In the genomic region with DNA sequence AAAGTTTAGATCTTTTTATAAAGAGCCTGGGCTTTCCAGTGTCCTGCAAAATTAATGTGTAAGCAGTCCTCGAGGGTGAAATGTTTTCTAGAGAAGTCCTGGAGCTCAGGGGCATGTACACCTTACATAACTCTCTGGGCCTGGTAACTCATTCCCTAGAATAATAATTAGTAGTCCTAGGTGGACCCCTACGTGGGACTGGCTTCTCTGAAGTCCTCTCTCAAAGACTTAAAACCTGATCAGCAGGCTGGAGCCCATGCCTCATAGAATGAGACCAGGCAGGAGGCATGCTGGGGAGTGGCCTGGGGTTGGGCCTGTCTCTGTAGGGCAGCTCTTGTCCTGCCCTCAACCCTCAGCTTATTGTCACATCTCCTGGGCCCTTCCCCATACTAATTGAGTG, we compare ENCODE assay signal across 28 mouse cellular contexts.
DNase-seq lines count a peak whose midpoint lies in the region; ATAC-seq lines count a peak whose summit lies in the region.
"Had no signal": no experiment of that assay in that cellular context is flagged by ENCODE, and none has a peak within 500 bp of the region (broad histone marks: within the 10 kb centered on the region; RNA-seq: fewer than 3 reads in every experiment).

No protein-coding gene starts in this region.

- peak overlapping the region; percentile 42; the same call in 1 of the 2 replicates for H3K27ac ChIP-seq in kidney, embryonic 15.5 days
- H3K27ac ChIP-seq in neural tube, embryonic 15.5 days (replicated peaks): no peak overlapping the region
- H3K27ac ChIP-seq: embryonic facial prominence, embryonic 12.5 days; forebrain, embryonic 10.5 days; forebrain, embryonic 15.5 days; heart, adult 2 months; heart, embryonic 15.5 days; midbrain, embryonic 10.5 days; midbrain, embryonic 15.5 days had no signal

- H3K4me3 ChIP-seq in kidney, embryonic 15.5 days (replicated peaks): no peak overlapping the region
- H3K4me3 ChIP-seq in neural tube, embryonic 15.5 days (replicated peaks): no peak overlapping the region
- H3K4me3 ChIP-seq: embryonic facial prominence, embryonic 12.5 days; forebrain, embryonic 10.5 days; forebrain, embryonic 15.5 days; heart, adult 2 months; heart, embryonic 15.5 days; liver, embryonic 12.5 days; midbrain, embryonic 10.5 days; midbrain, embryonic 15.5 days had no signal

- peak; percentile 68 for DNase-seq in heart, adult 11 months
- no peak for DNase-seq in heart, adult 9 months (ENCODE audit: low spot score in 2 of 2)
- DNase-seq in kidney, postnatal 36 days: peak; percentile 35 to 83
- no peak for DNase-seq in cerebellum, adult 8-10 months
- DNase-seq: adrenal gland, adult 8-10 months; cerebellum, adult 9-10 months; embryo, embryonic 11 days; gastrocnemius, postnatal 25 days; heart, adult 2 months; left cerebral cortex, postnatal 4 days; liver, postnatal 0 days; right cerebral cortex, postnatal 4 days; thymus, adult 18-20 months; thymus, postnatal 25 days had no signal

- no peak overlapping the region for H3K4me2 ChIP-seq in kidney, embryonic 15.5 days
- no peak overlapping the region for H3K4me2 ChIP-seq in neural tube, embryonic 15.5 days
- H3K4me2 ChIP-seq: embryonic facial prominence, embryonic 12.5 days; forebrain, embryonic 15.5 days; heart, embryonic 15.5 days; liver, embryonic 12.5 days; midbrain, embryonic 15.5 days had no signal

- 61% methylated on average over 2 of the region's 2 CpGs for WGBS in kidney, embryonic 15.5 days
- WGBS in neural tube, embryonic 15.5 days: 73% methylated on average over 2 of the region's 2 CpGs

- H3K9me3 ChIP-seq in kidney, embryonic 15.5 days (replicated peaks): no peaks in the 10 kb centered on the region
- no peaks in the 10 kb centered on the region for H3K9me3 ChIP-seq in neural tube, embryonic 15.5 days (replicated peaks)
- H3K9me3 ChIP-seq: embryonic facial prominence, embryonic 12.5 days; forebrain, embryonic 10.5 days; forebrain, embryonic 15.5 days; heart, embryonic 15.5 days; liver, embryonic 12.5 days; midbrain, embryonic 10.5 days; midbrain, embryonic 15.5 days had no signal

- H3K27me3 ChIP-seq in kidney, embryonic 15.5 days: no peaks in the 10 kb centered on the region
- no peaks in the 10 kb centered on the region for H3K27me3 ChIP-seq in neural tube, embryonic 15.5 days (replicated peaks)
- H3K27me3 ChIP-seq: CH12.LX; embryonic facial prominence, embryonic 12.5 days; forebrain, embryonic 15.5 days; heart, embryonic 15.5 days; liver, embryonic 12.5 days; midbrain, embryonic 15.5 days had no signal

- peaks cover 2% of the 10 kb centered on the region; the same call in 1 of the 2 replicates for H3K4me1 ChIP-seq in kidney, embryonic 15.5 days
- no peaks in the 10 kb centered on the region for H3K4me1 ChIP-seq in neural tube, embryonic 15.5 days
- H3K4me1 ChIP-seq: embryonic facial prominence, embryonic 12.5 days; forebrain, embryonic 15.5 days; heart, embryonic 15.5 days; midbrain, embryonic 10.5 days; midbrain, embryonic 15.5 days had no signal

- H3K36me3 ChIP-seq in kidney, embryonic 15.5 days: no peaks in the 10 kb centered on the region
- H3K36me3 ChIP-seq in neural tube, embryonic 15.5 days: no peaks in the 10 kb centered on the region
- H3K36me3 ChIP-seq: embryonic facial prominence, embryonic 12.5 days; forebrain, embryonic 10.5 days; forebrain, embryonic 15.5 days; heart, embryonic 15.5 days; liver, embryonic 12.5 days; midbrain, embryonic 10.5 days; midbrain, embryonic 15.5 days had no signal

- H3K9ac ChIP-seq in kidney, embryonic 15.5 days: no peak overlapping the region
- H3K9ac ChIP-seq in neural tube, embryonic 15.5 days (replicated peaks): no peak overlapping the region
- H3K9ac ChIP-seq: embryonic facial prominence, embryonic 12.5 days; forebrain, embryonic 15.5 days; heart, embryonic 15.5 days; liver, embryonic 12.5 days; liver, postnatal 0 days; midbrain, embryonic 15.5 days had no signal

- ATAC-seq in erythroblast, adult 5-6 weeks (replicated peaks; ENCODE audit: low FRiP score, poor library complexity, severe bottlenecking): 0 out of 2 replicates have a peak, but pooled peaks have one; percentile 30
- ATAC-seq in kidney, embryonic 15.5 days (replicated peaks; ENCODE audit: low FRiP score): 0 out of 2 replicates have a peak, but pooled peaks have one; percentile 46
- ATAC-seq in megakaryocyte progenitor cell, adult 5-6 weeks (replicated peaks; ENCODE audit: poor library complexity): no peak
- ATAC-seq in neural tube, embryonic 15.5 days (ENCODE audit: low FRiP score): no peak
- ATAC-seq: forebrain, embryonic 15.5 days; hindbrain, embryonic 16.5 days; liver, embryonic 12.5 days; liver, postnatal 0 days; lung, postnatal 0 days; midbrain, embryonic 15.5 days had no signal

Comparison
In these comparisons a context has a peak if more than half of its experiments do, and no peak if none do; other contexts are left out.
1. DNase-seq: peak in heart, adult 11 months (single experiment) and kidney, postnatal 36 days (2 of 2); none in heart, adult 9 months (0 of 2) and cerebellum, adult 8-10 months (single experiment).
2. ATAC-seq: peak in erythroblast, adult 5-6 weeks (single experiment) and kidney, embryonic 15.5 days (single experiment); none in megakaryocyte progenitor cell, adult 5-6 weeks (single experiment) and neural tube, embryonic 15.5 days (single experiment).